Mouse (Mus musculus): ENCODE measurements around the gene Gm21762.
"Not testable (repeated sequence)": the region's sequence is repeated elsewhere in the genome, so short reads cannot be mapped to it uniquely, and the experiment has no call there.

DNA sequence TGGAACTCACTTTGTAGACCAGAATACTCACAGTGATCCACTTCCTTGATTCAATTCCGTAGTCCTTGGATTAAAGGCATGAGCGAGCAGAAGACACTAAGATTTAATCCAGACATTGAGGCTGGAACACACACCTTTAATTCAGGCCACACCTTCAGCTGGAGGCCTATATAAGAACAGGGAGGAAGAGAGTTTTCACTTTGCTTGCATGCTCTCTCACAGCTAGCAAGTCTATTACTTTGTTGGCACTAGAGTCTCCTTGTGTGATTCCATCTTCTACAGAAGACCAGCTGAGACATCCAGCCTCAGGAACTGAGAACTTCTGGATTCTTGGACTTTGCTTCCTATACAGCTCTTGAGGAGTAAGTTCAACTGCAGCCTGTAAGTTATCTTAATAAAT is 47.1 kb upstream of the Gm21762 start, which contains the start of gene AF067061:
- not testable (repeated sequence) for TF ChIP-seq CTCF (IDR thresholded peaks at IDR 0.05; ENCODE audit: low read depth); EP300 (optimal IDR thresholded peaks at IDR 0.05)

Measured in stomach, postnatal 0 days (tissue).